Mouse (Mus musculus) embryo, embryonic 11 days (tissue): ENCODE measurements around the gene Rnf214.
"Not testable (repeated sequence)": the region's sequence is repeated elsewhere in the genome, so short reads cannot be mapped to it uniquely, and the experiment has no call there.

Source experiments
- DNase-seq: peaks from one replicate; pipeline ENCODE4 v3.0.0-alpha.2; 2015

Rnf214 gene

DNA sequence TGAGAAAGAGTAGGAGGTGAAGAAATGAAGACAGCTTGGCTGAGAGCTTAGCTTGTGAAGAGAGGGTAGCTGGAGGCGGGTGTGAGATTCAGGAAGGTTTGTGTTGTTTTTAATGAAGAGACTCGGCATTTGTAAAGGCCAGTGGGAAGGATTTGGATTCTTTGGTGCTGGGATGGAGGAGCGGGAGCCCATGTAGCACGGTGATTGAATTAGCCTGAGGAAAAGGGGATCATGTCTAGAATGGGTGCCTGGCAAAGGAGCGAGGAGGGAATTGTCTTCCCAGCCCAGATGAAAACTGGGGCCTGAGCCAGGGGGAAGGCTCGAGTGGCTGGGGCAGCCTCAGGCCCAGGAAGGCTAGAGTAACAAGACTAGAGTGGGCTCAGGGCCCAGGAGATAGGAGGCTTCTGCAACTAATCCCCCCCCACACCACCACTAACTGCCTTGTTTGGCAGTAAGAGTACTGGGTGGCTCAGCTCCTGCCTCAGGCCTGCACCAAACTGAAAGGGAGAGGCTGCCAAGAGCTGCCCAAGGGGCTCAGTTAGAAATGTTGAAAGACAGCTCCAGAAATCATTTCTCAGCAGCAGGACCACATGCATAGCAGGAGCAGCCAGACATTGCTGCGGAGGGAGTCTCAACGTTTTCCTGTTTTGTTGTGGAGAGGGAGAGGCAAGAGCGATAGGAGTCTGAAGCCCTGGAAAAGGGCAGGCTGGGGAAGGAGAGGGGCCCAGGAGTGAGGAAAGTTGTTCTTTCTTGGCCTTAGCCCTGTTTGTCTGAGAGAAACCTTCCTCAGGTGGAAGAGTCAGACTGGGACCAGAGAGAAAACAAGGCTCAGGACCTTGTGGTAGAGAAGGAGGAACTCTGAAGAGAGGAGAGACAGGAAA is 56.9 kb downstream of the Rnf214 start:
- no peak for DNase-seq

DNA sequence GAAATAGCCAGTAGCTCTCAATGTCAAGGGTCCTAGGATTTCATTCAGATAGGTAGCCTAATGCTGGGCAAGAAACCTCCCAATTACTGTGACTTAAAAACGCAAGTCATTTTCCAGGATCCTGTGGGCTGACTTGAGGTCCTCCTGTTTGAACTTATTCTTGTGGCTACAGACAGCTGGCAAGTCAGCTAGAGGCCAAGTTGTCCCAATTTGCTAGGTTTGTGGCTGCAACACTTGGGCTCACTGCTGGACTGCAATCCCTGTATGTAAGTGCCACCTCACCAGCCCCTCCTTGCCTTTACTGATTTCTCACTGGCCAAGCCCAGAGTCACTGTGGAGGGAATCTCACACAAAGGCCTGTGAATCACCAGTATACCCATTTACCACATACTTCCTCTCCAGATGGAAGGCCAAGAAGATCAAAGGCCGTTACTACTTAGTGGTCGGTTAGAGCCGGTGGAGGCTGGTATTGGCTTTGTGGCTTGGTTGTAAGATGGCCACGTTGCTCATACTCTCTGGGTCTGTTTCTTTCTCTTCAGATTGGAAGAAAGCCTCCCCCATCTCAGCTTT is 59.7 kb downstream of the Rnf214 start:
- no peak for DNase-seq

DNA sequence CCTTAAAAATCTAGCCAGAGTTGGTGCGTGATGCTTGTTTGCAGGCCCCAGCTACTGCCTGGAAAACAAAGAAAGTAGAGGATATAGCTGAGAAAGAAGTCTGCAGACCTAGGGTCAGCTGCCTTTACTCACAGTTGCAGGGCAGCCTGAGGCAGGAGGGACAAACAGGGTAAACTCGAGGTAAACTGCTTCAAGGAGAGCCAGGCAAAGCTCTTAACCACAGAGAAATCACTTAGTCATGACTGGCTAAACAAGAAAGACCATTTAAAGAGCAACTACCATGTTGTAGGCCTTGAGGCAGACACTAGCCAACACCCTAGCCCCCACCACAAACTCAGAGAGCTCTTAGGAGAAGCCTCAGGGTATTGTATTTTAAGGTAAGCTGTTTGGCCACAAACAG is 60.5 kb downstream of the Rnf214 start:
- not testable (repeated sequence) for DNase-seq

DNA sequence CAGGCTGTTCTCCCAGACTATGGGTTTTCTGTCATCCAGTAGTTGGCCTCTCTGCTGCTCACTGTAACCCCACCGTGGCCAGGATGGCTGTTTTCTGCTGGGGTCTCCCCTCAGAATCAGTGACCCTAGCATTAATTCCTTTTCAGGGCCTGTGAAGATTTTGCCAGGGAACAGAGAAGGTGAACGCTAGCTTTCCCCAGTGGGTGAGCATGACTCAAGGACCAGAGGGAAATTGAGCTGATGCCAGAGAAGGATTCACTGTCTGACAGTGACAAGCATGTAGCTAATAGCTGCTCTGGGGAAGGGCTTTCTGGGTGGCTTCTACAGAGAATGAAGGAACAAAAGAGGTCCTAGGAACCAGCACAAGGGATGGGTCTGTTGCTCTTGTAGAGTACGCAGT is 61.2 kb downstream of the Rnf214 start:
- no peak for DNase-seq

DNA sequence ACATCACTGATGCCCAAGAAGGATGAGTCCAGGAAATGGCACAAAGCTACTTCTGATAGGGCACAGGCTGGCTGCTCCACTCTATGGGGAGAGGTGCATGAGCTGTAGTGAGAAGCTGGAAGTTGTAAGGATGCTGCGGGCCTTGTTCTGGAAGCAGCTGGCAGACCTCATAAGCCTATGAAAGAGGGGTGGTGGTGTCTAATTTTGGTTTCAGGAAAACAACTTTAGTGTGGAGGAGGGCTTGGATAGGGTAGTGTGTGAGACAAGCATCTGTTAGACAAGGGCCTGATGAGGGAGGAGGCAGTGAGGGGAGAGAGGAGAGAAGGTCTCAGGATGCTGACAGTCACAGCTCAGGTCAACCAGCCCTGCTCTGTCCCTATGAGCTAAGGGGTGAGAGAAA is 62.9 kb downstream of the Rnf214 start:
- no peak for DNase-seq

DNA sequence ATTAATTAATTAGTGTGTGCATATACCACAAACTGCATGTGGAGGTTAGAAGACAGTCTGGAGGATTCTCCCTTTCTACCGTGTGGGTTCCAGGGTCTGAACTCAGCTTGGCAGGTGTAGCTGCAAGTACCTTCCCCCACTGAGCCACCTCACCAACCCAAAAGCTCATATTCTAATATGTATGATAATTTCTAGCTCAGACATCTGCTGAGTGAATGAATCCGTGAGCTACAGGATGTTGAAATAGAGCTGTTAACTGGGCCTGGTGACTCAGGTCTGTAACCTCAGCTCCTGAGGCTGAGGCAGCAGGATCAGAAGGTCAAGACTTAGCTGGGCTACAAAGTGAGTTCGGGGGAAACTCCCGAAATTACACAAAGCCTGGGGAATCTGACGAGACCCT is 63.7 kb downstream of the Rnf214 start:
- no peak for DNase-seq

DNA sequence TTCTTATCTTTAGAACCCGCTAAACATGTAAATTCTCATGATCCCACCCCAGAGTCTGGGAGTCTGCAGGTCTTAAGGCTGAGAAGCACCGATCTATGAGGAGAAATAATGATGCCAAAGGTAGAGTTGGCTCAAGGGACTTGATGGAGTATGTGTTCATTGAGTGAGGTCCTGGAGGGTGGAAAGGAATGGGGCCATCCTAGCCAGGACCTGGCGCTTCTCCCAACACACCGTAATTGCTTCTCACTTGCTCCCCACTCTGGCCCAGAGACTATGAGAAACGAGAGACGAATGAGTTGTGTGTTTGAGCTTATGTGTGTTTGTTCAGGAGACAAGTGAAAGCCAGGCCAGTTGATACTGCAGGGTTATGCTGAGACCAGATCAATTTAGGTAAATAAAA is 65.3 kb downstream of the Rnf214 start:
- no peak for DNase-seq

DNA sequence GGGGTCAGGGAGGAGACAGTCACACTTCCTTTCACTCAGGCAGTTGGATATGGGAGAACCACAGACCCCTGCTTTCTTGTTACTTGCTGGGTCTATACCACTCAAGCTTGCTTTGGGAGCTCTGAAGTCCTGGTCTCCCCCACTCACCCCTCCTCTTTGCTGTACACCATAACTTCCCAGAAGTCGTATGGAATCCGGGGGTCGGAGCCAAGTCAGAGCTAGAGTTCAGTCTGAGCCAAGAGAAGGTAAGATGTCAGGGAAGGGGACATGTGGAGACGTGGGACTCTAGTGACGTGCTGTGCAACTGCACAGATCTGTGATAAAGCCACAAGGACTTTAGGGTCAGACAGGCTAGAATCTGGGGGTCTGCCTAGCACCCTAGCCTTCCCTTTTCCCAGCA is 66.4 kb downstream of the Rnf214 start:
- no peak for DNase-seq

DNA sequence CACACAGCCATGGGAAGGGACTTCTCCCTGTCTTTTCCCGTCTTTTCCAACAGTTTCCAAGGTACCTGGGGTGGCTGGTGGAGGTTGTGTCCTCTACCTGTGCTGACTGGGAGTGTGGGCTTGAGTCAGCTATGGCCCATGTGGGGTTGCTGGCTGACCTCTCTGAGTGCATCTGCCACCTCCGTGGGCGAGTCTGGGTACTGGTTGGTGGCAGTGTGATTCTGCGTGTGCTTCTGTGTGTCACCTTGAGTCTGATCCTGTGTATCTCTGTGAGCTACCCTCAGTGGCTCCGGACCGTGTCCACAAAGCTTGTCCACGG is 66.8 kb downstream of the Rnf214 start:
- DNase-seq, result no peak

DNA sequence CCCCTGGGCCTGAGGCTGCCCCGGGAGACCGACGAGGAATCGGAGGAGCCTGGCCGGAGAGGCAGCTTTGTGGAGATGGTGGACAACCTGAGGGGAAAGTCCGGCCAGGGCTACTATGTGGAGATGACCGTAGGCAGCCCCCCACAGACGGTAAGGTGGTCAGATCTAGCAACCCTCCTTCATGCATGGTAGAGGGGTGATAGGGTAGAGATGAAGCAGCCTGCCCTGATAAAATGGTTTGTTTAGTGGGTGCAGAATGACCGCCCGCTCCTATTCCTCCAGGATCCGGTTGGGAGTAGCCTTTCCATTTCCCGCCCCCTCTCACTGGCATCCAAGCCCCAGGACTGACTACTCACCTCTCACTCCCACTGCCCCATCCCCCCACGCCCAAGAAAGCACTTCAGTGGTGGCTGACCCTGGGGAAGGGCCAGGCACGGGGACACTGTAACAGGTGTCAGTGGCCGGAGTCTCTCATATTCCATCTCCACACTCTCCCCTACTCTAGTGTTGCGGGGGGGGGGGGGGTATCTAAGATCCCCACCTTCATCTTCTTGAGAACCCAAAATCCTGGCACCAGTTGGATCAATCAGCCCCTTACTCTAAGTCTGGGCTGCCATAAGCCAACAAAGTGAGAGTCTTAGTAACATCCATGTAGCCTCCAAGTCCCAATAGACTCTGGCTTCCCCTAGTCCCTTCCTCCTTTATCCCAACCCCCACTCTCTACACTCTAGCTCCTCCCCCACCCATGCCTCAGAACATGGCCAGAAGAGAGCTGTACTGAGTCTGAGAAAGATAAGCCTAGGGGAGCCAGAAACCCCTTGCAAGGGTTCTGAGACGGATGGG is 67.4 kb downstream of the Rnf214 start:
- no peak for DNase-seq

DNA sequence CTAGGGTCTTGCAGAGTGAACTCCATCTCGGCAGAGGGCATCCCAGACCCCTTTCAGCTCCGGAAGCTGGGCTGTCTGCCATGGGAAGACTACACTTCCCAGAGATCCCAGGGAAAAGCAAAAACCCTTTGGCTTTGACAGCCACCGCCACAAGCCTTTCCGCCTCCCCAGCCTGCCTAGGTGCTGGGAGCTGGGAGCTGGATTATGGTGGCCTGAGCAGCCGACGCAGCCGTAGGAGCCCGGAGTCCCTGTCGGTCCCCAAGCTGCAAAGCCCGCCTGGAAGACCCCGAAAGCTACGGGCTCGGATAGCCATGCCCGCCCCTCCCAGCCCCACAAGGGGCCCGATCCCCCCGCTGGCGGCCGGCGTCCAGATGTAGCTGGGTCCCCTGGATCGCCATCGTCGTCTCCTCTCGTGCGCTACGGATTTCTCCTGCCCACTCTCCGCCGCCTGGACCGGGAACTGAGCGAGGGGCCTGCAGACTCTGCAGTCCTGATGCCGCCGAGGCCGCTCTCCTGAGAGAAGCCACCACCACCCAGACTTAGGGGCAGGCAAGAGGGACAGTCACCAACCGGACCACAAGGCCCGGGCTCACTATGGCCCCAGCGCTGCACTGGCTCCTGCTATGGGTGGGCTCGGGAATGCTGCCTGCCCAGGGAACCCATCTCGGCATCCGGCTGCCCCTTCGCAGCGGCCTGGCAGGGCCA is 68.1 kb downstream of the Rnf214 start, which contains the start of gene Bace1:
Gene Bace1, plus strand, starts transcription at position 147 of the 705 bp plus-strand sequence.
- peak; percentile 91 for DNase-seq

DNA sequence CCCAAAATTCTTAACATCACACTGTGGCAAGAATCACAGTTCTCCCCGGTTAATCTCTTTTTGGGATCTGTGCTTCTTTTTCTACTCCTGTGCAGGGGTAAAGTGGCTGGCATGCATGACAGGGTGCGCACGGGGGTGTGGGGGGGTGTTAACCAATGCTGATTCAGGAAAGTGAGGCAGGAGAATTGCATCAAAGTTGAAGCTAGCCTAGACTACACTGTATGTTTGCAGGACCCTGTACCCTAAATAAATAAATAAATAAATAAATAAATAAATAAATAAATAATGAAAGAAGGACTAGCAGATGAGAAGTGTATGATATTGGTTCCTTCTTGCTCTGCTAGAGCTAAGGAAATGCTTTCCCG is 68.7 kb downstream of the Rnf214 start:
- DNase-seq, result no peak

DNA sequence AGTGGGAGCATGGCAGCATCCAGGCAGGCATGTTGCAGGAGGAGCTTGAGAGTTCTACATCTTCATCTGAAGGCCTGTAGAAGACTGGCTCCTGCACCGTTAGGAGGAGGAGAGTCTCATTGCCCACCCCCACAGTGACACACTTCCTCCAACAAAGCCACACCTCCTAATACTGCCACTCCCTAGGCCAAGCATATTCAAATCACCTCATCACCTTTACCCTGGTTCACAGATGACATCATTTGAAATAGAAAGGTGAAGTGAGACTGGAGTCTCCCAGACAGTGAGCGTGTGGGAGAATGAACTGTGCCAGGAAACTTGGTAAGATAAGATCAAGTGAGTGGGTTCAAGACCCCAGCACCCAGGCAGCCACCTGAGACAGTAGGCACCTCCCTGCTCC is 73.2 kb downstream of the Rnf214 start:
- no peak for DNase-seq

DNA sequence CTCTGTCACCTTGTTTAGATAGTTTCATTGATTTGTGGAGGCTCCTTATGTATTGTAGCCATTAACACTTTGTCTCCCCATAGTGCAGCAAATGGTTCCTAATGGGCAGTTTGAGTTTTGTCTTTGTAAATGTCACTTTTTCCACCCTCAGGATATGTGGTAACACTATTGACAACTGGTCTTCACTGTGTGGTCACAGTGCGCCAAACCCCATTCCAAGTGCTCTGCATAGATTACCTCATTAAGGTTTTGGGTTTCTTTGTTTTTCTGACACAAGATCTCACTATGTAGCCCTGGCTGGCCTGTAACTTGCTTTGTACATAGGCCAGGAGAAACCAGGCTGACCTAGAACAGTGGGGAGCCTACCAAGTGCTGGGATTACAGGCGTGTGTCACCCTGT is 73.8 kb downstream of the Rnf214 start:
- no peak for DNase-seq

DNA sequence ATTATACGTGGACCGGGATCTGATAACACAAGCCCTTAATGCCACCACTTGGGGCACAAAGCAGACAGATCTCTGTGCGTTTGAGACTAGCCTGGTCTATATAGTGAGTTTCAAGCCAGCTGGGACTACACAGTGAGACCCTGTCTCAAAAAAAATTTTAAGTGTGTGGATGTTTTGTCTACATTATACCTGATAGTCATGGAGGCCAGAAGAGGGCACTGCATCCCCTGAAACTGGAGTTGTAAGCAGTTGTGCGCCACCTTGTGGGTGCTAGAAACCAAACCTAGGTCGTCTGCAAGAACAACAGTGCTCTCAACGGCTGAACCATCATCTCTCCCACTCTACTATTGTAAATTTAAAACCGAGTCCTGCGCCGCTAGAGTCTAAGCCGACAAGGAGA is 77.6 kb downstream of the Rnf214 start:
- DNase-seq, result peak; percentile 90

DNA sequence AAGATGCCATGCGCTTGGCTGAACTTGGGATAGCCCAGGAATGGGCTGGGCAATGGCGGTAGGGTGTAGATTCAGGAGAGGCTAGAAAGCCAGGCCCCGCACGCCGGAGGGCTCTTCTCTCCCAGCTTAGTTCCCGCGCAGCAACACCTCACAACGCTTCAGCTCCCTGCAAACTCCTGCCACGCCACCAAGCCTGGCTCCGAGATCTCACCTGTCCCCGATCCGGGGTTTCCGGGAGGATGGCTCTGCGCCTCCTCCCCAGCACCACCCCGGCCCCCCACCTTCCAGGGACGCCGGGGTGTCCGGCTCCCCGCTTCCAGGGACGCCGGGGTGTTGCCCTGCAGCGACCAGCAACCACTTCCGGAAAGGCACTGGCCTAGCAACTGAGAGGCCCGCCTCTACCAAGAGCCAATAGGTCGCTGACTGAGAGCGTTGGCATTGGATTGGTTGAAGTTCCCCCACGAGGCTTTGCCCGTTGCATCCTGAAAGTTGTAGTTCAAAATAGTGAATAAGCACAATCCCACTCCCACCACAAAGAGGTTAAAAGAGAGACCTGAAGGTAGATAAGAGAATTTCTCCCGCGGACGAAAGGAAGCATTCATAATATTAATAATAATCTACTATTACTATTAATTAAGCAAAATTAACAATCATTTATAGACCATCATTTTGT is 78.3 kb downstream of the Rnf214 start, which contains the start of gene Cep164:
Gene Cep164, minus strand, starts transcription at position 401 of the 673 bp plus-strand sequence.
- peak; percentile 94 for DNase-seq

DNA sequence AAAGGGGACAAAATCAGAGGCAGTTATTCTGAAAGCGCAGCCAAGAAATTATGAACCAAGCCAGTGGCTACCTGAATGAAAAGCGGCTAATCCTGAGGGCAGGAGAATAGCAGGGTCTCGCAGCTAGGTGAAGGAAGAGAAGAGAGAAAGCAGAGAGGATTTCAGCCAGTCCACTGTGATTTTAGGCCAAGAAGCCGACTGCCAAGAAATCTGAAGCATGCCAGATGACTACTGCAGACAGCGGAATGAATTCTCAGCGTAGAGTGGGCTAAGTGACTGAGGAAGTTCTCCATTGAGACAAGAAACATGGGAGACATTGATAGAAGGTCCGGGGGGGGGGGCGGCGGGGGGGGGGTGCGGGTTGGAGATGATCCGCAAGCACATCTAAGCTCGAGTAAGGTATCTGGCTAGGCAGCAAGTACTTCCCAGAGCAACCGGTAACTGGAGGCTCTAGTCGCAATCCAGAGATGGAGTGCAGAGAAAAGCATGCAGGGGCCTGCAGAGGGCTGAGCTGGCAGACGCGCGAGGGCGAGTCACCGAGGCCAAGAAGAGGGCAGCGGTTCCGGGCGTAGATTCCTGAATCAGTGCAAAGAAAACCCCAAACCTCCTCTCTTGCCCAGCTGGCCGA is 78.9 kb downstream of the Rnf214 start:
- DNase-seq, result peak; percentile 61

DNA sequence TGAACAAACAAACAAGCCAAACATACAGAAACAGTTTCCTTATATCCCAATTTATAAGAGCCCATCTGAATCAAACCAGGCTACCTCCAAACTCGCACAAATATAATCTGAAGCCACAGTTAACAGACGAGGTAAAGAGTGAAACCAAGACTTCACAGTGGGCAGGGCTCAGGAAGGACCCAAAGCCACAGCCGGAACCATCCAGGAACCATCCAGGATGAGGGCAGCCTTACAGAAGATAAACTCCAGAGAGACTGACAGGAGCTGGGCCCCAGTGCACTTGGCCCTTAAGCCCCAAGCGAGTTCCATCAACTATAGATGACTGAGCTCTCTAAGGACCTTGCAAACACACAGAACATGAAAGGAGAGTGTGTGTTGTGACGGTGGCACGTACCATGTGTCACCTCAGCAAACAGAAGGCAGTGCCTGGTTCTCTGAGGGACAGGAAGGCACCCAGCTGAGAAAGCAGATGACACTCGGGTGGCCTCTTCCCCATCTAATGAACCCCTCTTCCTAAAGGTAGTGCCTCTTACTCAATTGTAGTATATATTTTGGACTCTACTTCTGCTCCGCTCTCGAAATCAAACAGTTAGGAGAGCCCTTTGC is 88.2 kb downstream of the Rnf214 start:
- no peak for DNase-seq

DNA sequence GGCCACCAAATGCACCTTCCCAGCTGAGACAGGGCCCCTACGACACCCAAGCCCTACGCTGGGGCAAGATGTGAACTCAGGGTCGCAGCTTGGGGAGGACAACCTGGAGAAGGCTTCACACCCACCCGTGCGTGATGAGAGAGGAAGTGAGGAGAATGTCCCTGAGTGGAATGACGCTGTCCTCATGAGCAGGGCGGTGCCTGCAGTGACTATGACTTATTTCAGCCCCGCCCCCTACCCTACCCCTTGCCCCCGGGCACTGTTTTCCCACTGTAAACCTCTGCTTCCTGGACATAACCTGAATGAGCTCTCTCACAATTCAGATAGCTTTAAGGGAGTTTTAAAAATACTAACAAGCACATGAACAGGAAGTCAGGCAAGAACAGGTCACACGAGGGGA is 91.2 kb downstream of the Rnf214 start:
- DNase-seq, result no peak

DNA sequence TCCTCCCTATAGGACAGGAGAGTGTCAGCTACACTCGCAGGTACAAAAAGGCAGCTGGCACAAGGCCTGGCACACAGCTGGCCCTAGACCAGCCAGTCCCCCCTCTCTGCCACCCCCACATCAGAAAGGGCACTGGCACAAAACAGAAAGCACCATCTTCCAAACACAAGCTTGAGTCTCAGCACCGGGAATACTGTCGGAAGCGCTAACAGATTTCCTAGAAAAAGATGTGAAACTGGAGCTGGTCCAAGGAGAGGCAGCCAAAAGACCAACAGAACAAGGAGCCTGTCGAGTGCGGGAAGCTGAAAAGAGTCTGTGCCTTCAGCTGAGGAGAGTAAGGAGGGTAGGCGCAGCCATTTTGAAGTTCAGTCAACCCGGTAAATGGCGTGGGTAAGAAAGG is 91.6 kb downstream of the Rnf214 start:
- DNase-seq, result no peak
